Mouse (Mus musculus): ENCODE data around the gene Ptgs1.

DNA sequence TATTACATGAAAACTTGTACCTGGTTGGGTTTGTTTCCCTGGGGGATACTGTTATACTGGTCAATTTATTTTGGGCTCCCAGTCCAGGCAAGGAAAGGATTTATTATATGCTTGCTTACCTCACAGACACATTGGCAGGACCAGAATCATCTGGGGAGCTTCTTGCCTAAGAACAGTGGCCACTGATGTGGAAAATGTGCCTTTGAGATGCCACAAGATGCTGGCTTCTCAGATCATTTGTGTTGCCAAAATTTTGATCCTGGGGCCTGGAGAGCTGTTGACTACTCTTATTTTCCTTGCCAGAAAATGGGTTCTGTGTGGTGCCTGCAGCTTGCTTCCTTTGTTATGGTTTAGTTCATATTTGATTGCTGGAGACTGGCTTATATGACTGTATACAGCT is 26.7 kb downstream of the Ptgs1 start:
- TF ChIP-seq POLR2A (IDR thresholded peaks at IDR 0.05; ENCODE audit: insufficient read length, low read depth), result no peak
- TF ChIP-seq TCF3 (IDR thresholded peaks at IDR 0.05; ENCODE audit: insufficient read length, low read depth), result no peak
- no peak for TF ChIP-seq MAX (IDR thresholded peaks at IDR 0.05; ENCODE audit: low read depth)
- no peak for TF ChIP-seq USF1 (IDR thresholded peaks at IDR 0.05; ENCODE audit: low read depth)
- no peak for TF ChIP-seq MYOD1 (IDR thresholded peaks at IDR 0.05; ENCODE audit: control insufficient read depth in 1 of 3, insufficient read length in 2 of 3, low read depth in 2 of 3)
- no peak for TF ChIP-seq REST (IDR thresholded peaks at IDR 0.05; ENCODE audit: insufficient read depth, insufficient read length)
- no peak for TF ChIP-seq SRF (IDR thresholded peaks at IDR 0.05; ENCODE audit: control insufficient read depth, insufficient read length, low read depth)
